Mouse (Mus musculus): Measurements from ENCODE around the gene Meis3. TPM values are rescaled to one million over a fixed set of nuclear protein-coding genes. Genes with fewer than 3 reads are reported as not detected.
A peak's percentile ranks its signal among the peaks of the same experiment; 100 is the strongest.

Gene Meis3
- total RNA-seq, 4 experiments from 2014 or later = 36.4 to 42.8 (median 40.1) TPM

- DNase-seq (ENCODE audit: low spot score in 2 of 2) = no peak
These were observed 34.1 kb downstream of the Meis3 start for GRCm38 (mm10) chr7:16208781-16209665.

DNA sequence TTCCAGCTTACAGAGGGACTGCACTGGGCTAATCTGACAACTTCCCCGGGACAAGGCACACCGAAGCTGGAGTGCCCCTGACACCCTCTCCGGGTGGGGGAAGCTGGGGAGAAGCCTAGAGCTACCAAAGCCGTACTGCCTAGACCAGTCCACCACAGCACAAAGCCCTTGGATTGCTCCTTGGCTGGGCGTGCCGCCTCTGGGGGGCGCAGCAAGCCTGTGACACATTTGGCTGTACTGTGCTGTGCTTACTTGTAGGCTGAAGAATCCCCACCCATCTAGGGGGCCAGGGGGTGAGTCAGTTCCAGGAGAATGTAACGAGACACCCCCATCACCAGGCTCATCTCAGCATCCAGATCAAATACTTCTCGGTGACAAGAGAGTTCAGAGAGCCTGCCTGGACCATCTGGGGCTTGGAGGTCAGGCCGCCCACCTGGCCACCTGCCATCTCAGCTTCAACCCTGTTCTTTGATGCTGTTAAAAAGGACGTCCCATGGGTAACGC is 36.0 kb downstream of the Meis3 start:
- no peak for DNase-seq (ENCODE audit: low spot score in 2 of 2)

- no peak for DNase-seq (ENCODE audit: low spot score in 2 of 2)
These were observed 38.3 kb downstream of the Meis3 start for GRCm38 (mm10) chr7:16213196-16213595.

GRCm38 (mm10) chr7:16213986-16214385 is 39.1 kb downstream of the Meis3 start:
- DNase-seq (ENCODE audit: low spot score in 2 of 2) = no peak

- peak; percentile 92 to 98 for DNase-seq (ENCODE audit: low spot score in 2 of 2)
These were observed 46.8 kb downstream of the Meis3 start, which contains the start of gene Dhx34 for GRCm38 (mm10) chr7:16221582-16222272. Dhx34 (minus strand) TSS chr7:16222037.

DNA sequence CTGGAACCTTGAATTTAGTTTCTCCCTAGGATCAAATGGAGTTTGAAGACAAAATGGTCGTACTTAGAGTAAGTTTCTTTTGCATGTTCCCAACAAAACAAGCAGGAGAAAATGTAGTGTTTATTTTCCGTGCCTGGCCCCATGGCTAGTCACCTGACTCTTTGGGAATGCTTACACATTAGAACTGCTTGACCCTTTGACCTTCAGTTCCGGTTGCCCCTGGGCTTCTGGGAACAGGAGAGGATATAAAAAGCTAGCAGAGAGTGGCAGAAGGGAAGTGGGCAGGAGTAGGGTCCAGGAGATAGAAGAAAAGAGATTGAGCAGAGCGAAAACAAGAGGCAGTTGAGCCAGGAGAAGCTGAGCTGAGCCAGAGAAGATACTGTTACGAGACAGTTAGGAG is 55.0 kb downstream of the Meis3 start:
- DNase-seq (ENCODE audit: low spot score in 2 of 2) = no peak

Other genes with a start within 250 kb of the Meis3 start
- gene Nop53, start 229.0 kb upstream of the Meis3 start, total RNA-seq (2022) = 100 to 1,000 TPM; 103 to 147 (median 122) TPM
- gene Ehd2, start 207.5 kb upstream of the Meis3 start, total RNA-seq (2022) = 10 to 100 TPM in 1 of 4 experiments, 1 to 10 TPM in 3; 6.3 to 10.3 (median 8.7) TPM
- gene Bicra, start 127.2 kb upstream of the Meis3 start, total RNA-seq (2022) = 10 to 100 TPM; 15.4 to 20.0 (median 17.2) TPM
- gene Zfp541, start 113.3 kb upstream of the Meis3 start, total RNA-seq (2022) = under 1 TPM; 0.67 to 0.98 (median 0.84) TPM
- gene Napa, start 76.6 kb upstream of the Meis3 start, total RNA-seq (2022) = 100 to 1,000 TPM; 289 to 306 (median 297) TPM
- gene Kptn, start 55.2 kb upstream of the Meis3 start, total RNA-seq (2022) = 10 to 100 TPM; 35.4 to 47.0 (median 41.5) TPM
- 100 to 1,000 TPM; 237 to 262 (median 255) TPM for gene Slc8a2, start 45.3 kb upstream of the Meis3 start, total RNA-seq (2022)
- gene Dhx34, start 46.9 kb downstream of the Meis3 start, total RNA-seq (2022) = 10 to 100 TPM; 12.4 to 17.6 (median 13.5) TPM
- 1 to 10 TPM in 2 of 4 experiments, under 1 TPM in 2; 0.54 to 1.7 (median 1.1) TPM for gene C5ar2, start 69.1 kb downstream of the Meis3 start, total RNA-seq (2022)
- gene C5ar1, start 84.5 kb downstream of the Meis3 start, total RNA-seq (2022) = 1 to 10 TPM in 3 of 4 experiments, under 1 TPM in 1; 0.61 to 5.4 (median 3.0) TPM
- 10 to 100 TPM; 30.9 to 39.3 (median 33.1) TPM for gene Inafm1, start 98.5 kb downstream of the Meis3 start, total RNA-seq (2022)
- gene Ccdc9, start 111.7 kb downstream of the Meis3 start, total RNA-seq (2022) = 10 to 100 TPM; 72.6 to 88.3 (median 86.3) TPM
- gene Bbc3, start 133.3 kb downstream of the Meis3 start, total RNA-seq (2022) = 10 to 100 TPM in 3 of 4 experiments, 1 to 10 TPM in 1; 8.9 to 14.4 (median 10.9) TPM
- 10 to 100 TPM; 89.6 to 93.3 (median 91.9) TPM for gene Sae1, start 212.7 kb downstream of the Meis3 start, total RNA-seq (2022)
- 10 to 100 TPM; 43.3 to 50.2 (median 47.1) TPM for gene Zc3h4, start 225.8 kb downstream of the Meis3 start, total RNA-seq (2022)